Mouse (Mus musculus): Measurements from ENCODE around the gene Tmod3.

GRCm38 (mm10) chr9:75558360-75558759 is 1.1 kb downstream of the Tmod3 start:
- TF ChIP-seq POLR2A (IDR thresholded peaks at IDR 0.05; ENCODE audit: borderline replicate concordance, low read depth, low read length) = no peak
- no peak for TF ChIP-seq CTCF (IDR thresholded peaks at IDR 0.05; ENCODE audit: low read depth, low read length)
